Mouse (Mus musculus) retina, embryonic 14.5 days (tissue): ENCODE measurements around the gene Prr3.
"Not testable (repeated sequence)": the region's sequence is repeated elsewhere in the genome, so short reads cannot be mapped to it uniquely, and the experiment has no call there.

Experiments used
- DNase-seq: peaks from one replicate; pipeline ENCODE4 v3.0.0-alpha.2; 2015; ENCODE audit warnings: low spot score

The Prr3 gene

GRCm38 (mm10) chr17:35979401-35980362 lies at the start of gene Prr3, which contains the start of gene Gnl1:
Gene Prr3, minus strand, starts transcription at chr17:35980236.
Gene Gnl1, plus strand, starts transcription at chr17:35979851.
- peak; percentile 92 for DNase-seq

- DNase-seq, result no peak
These were observed 49.0 kb upstream of the Prr3 start for GRCm38 (mm10) chr17:36028879-36029619.

GRCm38 (mm10) chr17:36027663-36028062 lies 47.6 kb upstream of the Prr3 start:
- DNase-seq, result no peak

GRCm38 (mm10) chr17:36025901-36026300 lies 45.9 kb upstream of the Prr3 start:
- DNase-seq, result no peak

- no peak for DNase-seq
These were observed 45.2 kb upstream of the Prr3 start for GRCm38 (mm10) chr17:36025197-36025596.

- no peak for DNase-seq
These were observed 43.9 kb upstream of the Prr3 start for GRCm38 (mm10) chr17:36023710-36024654.

GRCm38 (mm10) chr17:36022922-36023321 lies 42.9 kb upstream of the Prr3 start:
- DNase-seq, result no peak

GRCm38 (mm10) chr17:36022098-36022497 lies 42.1 kb upstream of the Prr3 start:
- DNase-seq, result no peak

GRCm38 (mm10) chr17:36021309-36021708 lies 41.3 kb upstream of the Prr3 start:
- DNase-seq, result no peak

- no peak for DNase-seq
These were observed 40.4 kb upstream of the Prr3 start, which contains the start of gene H2-T24 for GRCm38 (mm10) chr17:36020191-36021073. Gene H2-T24, minus strand, starts transcription at chr17:36020560.

GRCm38 (mm10) chr17:36019519-36019918 lies 39.5 kb upstream of the Prr3 start:
- DNase-seq, result no peak

- DNase-seq, result no peak
These were observed 38.9 kb upstream of the Prr3 start for GRCm38 (mm10) chr17:36018979-36019378.

GRCm38 (mm10) chr17:36017046-36017445 lies 37.0 kb upstream of the Prr3 start:
- DNase-seq, result no peak

GRCm38 (mm10) chr17:36014977-36015376 lies 34.9 kb upstream of the Prr3 start:
- DNase-seq, result no peak

- not testable (repeated sequence) for DNase-seq
These were observed 24.4 kb upstream of the Prr3 start for GRCm38 (mm10) chr17:36004409-36004808.

GRCm38 (mm10) chr17:36003331-36003730 lies 23.3 kb upstream of the Prr3 start:
- no peak for DNase-seq

GRCm38 (mm10) chr17:36001966-36002365 lies 21.9 kb upstream of the Prr3 start:
- no peak for DNase-seq

GRCm38 (mm10) chr17:36001121-36001897 lies 21.3 kb upstream of the Prr3 start:
- no peak for DNase-seq

GRCm38 (mm10) chr17:36000349-36000748 lies 20.3 kb upstream of the Prr3 start:
- DNase-seq, result no peak

GRCm38 (mm10) chr17:35999356-35999755 lies 19.3 kb upstream of the Prr3 start:
- DNase-seq, result no peak
